Mouse (Mus musculus): Measurements from ENCODE around the gene Krtap3-3. TPM values are rescaled to one million over a fixed set of nuclear protein-coding genes. Genes with fewer than 3 reads are reported as not detected.
"Not testable (repeated sequence)": the region's sequence is repeated elsewhere in the genome, so short reads cannot be mapped to it uniquely, and the experiment has no call there.

Krtap3-3 gene
- polyA plus RNA-seq (2012; rRNA removed) = not detected in 2 replicates

DNA sequence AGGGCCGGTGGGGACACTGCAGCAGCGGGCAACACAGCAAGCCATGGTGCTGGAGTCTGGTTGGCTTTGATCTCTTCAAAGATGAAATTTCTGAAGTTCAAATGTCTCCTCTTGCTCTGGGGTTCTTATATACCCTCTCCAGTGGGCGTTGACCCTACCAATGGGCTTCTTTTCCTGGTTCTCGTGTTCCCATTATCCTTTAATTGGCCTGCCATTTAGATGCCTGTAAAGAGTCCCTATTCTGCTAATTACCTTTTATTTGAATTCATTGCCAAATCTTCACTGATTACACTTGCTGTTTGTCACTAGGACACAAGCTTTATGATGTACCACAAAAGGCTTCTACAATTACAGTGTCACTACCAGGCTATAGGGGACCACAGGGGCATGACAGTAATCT lies at the start of gene Krtap3-3:
Krtap3-3 (minus strand) TSS at position 101 of the 400 bp plus-strand sequence.
- peak; percentile 35 for DNase-seq (ENCODE audit: low read depth)
- no peak for TF ChIP-seq POLR2A (IDR thresholded peaks at IDR 0.05; ENCODE audit: borderline replicate concordance, extremely low read depth, insufficient read depth, insufficient read length, poor library complexity, severe bottlenecking)
- no peak for TF ChIP-seq CTCF (IDR thresholded peaks at IDR 0.05; ENCODE audit: borderline replicate concordance, extremely low read depth, insufficient read depth, insufficient read length)

DNA sequence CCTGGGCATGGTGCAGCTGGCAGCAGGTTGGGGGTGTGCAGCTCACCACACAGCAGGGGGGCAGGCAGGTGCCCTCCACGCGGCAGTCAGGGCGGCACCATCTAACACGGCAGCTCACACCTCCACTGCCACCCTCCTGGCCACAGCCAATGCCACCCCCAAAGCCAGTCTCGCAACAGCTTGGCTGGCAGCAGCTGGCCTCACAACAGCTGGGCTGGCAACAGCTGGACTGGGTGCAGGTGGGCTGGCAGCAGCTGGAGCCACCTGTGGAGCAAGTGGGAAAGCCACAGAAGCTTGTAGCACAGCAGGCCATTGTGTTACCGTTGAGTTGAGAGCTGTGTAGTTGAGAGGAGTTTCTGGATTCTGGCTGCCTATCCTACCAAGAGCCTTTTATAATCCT lies 47.1 kb upstream of the Krtap3-3 start, which contains the start of gene Krtap9-3:
Krtap9-3 (minus strand) TSS at position 364 of the 400 bp plus-strand sequence.
- not testable (repeated sequence) for DNase-seq (ENCODE audit: low read depth)

DNA sequence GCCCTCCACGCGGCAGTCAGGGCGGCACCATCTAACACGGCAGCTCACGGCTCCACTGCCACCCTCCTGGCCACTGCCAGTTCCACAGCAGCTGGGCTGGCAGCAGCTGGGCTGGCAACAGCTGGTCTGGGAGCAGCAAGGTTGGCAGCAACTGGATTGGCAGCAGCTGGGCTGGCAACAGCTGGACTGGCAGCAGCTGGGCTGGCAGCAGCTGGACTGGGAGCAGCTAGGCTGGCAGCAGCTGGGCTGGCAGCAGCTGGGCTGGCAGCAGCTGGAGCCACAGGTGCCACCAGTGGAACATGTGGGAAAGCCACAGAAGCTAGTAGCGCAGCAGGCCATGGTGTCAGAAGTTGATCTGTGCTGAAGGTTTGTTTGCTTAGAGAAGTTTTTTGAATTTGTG lies 40.3 kb upstream of the Krtap3-3 start, which contains the start of gene Krtap1-3:
Krtap1-3 (minus strand) TSS at position 359 of the 400 bp plus-strand sequence.
- DNase-seq (ENCODE audit: low read depth) = no peak
- TF ChIP-seq POLR2A (IDR thresholded peaks at IDR 0.05; ENCODE audit: borderline replicate concordance, extremely low read depth, insufficient read depth, insufficient read length, poor library complexity, severe bottlenecking) = no peak
- no peak for TF ChIP-seq CTCF (IDR thresholded peaks at IDR 0.05; ENCODE audit: borderline replicate concordance, extremely low read depth, insufficient read depth, insufficient read length)

DNA sequence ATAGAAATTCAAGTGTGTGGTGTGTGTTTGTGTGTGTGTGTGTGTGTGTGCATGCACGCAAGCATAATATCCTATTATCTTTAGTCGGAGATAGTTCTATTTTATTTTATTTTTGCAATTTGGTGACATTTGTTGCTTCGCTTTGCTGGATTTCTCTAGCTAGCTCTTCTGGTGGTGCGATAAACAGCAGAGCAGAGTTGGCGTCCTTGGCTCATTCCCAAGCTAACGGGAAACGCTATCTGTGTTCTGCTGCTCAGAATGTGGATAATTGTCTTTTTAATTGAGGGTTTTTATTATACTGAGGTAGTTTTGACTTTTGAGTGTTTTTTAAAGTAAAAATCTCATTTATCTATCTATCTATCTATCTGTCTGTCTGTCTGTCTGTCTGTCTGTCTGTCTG lies 34.4 kb upstream of the Krtap3-3 start:
- peak; percentile 22 for DNase-seq (ENCODE audit: low read depth)
- TF ChIP-seq POLR2A (IDR thresholded peaks at IDR 0.05; ENCODE audit: borderline replicate concordance, extremely low read depth, insufficient read depth, insufficient read length, poor library complexity, severe bottlenecking) (no peak), CTCF (IDR thresholded peaks at IDR 0.05; ENCODE audit: borderline replicate concordance, extremely low read depth, insufficient read depth, insufficient read length) (no peak)

DNA sequence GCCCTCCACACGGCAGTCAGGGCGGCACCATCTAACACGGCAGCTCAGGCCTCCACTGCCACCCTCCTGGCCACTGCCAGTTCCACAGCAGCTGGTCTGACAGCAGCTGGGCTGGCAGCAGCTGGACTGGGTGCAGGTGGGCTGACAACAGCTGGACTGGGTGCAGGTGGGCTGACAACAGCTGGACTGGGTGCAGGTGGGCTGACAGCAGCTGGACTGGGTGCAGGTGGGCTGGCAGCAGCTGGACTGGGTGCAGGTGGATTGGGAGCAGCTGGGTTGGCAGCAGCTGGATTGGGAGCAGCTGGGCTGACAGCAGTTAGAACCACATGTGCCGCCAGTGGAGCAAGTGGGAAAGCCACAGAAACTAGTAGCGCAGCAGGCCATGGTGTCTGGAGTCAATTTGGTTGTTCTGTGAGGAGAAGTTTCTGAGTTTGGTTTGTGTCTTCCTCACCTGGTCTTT lies 32.6 kb upstream of the Krtap3-3 start, which contains the start of gene Krtap1-4:
Krtap1-4 (minus strand) TSS at position 410 of the 460 bp plus-strand sequence.
- TF ChIP-seq POLR2A (IDR thresholded peaks at IDR 0.05; ENCODE audit: borderline replicate concordance, extremely low read depth, insufficient read depth, insufficient read length, poor library complexity, severe bottlenecking) (no peak), CTCF (IDR thresholded peaks at IDR 0.05; ENCODE audit: borderline replicate concordance, extremely low read depth, insufficient read depth, insufficient read length) (no peak)
- DNase-seq (ENCODE audit: low read depth) = no peak

DNA sequence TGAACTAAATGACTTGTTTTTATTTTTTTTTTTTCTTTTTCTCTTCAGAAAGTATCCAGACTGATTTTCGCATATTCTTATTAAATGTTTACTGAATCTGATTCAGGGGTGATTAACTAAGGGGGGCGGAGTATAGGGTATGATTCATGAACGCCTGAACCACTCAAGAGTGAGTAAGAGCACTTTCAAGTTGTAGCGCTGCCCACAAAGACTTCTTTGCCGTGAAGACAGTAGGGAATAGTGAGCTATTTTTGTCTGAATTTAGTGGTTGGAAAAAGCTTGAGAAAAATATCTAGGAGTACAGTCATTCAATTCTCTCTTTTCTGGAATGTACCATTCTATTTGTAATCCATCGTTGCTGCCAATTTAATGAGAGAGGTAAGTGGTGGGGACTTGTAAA lies 30.9 kb upstream of the Krtap3-3 start:
- TF ChIP-seq CTCF (IDR thresholded peaks at IDR 0.05; ENCODE audit: borderline replicate concordance, extremely low read depth, insufficient read depth, insufficient read length) = no peak
- no peak for TF ChIP-seq POLR2A (IDR thresholded peaks at IDR 0.05; ENCODE audit: borderline replicate concordance, extremely low read depth, insufficient read depth, insufficient read length, poor library complexity, severe bottlenecking)
- DNase-seq (ENCODE audit: low read depth) = no peak

DNA sequence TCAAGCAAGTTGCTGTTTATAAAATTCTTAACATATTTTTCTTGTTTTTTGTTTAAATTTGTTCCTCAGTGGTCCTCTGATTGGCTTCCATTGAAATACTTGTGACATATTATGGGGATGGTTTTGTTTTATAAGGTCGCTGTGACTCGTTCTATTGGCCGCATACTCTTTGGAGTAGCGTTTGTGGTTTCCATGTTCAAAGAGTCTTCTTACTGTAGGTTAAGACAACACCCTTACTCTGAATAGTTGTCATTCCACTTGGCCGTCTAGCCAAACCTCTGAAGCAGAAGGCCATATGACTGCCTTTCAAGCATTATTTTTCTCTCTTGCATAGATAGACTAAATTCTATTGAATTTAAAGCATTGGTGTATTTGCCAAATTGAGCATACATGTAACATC lies 30.4 kb upstream of the Krtap3-3 start:
- no peak for DNase-seq (ENCODE audit: low read depth)
- TF ChIP-seq CTCF (IDR thresholded peaks at IDR 0.05; ENCODE audit: borderline replicate concordance, extremely low read depth, insufficient read depth, insufficient read length) = no peak

DNA sequence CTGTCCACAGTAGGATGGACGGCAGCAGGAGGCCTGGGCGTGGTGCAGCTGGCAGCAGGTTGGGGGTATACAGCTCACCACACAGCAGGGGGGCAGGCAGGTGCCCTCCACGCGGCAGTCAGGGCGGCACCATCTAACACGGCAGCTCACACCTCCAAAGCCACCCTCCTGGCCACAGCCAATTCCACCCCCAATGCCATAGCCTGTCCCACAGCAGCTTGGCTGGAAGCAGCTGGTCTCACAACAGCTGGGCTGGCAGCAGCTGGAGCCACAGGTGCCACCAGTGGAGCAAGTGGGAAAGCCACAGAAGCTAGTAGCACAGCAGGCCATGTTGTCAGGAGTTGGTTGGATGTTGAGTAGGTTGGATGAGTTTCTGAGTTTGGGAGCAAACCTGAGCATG lies 30.0 kb upstream of the Krtap3-3 start, which contains the start of gene Krtap1-5:
Krtap1-5 (minus strand) TSS at position 381 of the 400 bp plus-strand sequence.
- DNase-seq (ENCODE audit: low read depth) = no peak
- TF ChIP-seq CTCF (IDR thresholded peaks at IDR 0.05; ENCODE audit: borderline replicate concordance, extremely low read depth, insufficient read depth, insufficient read length) = no peak
- no peak for TF ChIP-seq POLR2A (IDR thresholded peaks at IDR 0.05; ENCODE audit: borderline replicate concordance, extremely low read depth, insufficient read depth, insufficient read length, poor library complexity, severe bottlenecking)

DNA sequence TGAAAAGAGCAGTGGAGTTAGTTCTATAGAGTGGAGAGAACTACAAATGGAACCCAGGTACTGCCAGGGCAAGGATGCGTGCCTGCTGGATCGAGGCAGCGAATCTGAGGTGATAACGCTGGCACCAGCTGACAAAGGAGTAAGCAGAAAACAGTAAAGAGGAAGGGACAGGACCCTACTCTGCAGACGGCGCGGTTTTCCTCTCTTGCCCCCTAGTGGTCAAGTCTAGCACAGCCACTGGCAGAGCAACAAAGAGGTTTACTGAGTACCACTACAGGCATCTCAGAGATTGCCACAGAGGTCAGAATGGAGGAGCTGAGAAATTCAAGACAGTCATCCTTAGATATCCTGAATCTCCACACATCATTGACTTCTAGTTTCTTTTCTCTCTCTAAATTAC lies 23.4 kb upstream of the Krtap3-3 start:
- TF ChIP-seq CTCF (IDR thresholded peaks at IDR 0.05; ENCODE audit: borderline replicate concordance, extremely low read depth, insufficient read depth, insufficient read length) (peak; percentile 92), POLR2A (IDR thresholded peaks at IDR 0.05; ENCODE audit: borderline replicate concordance, extremely low read depth, insufficient read depth, insufficient read length, poor library complexity, severe bottlenecking) (no peak)
- peak; percentile 86 for DNase-seq (ENCODE audit: low read depth)

DNA sequence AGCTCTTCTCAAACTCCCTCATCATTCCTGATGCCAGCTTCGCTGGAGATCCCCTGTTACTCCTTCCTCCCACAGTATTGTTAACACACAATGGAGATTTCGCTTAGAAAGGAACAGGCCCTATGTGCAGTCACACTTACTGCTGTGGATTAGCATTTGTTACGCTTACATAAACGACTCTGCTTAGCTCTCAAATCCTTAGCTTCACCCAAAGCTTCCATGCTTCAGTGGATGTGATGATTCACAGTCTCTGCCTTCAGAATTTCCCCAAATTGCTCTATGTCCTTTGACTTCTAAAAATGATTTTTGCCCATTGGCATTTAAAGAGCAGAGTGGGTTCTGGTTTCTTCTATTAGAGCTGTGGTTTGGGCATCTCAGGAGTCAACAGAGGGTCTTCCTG lies 22.5 kb upstream of the Krtap3-3 start:
- DNase-seq (ENCODE audit: low read depth) = peak; percentile 8
- no peak for TF ChIP-seq POLR2A (IDR thresholded peaks at IDR 0.05; ENCODE audit: borderline replicate concordance, extremely low read depth, insufficient read depth, insufficient read length, poor library complexity, severe bottlenecking)
- no peak for TF ChIP-seq CTCF (IDR thresholded peaks at IDR 0.05; ENCODE audit: borderline replicate concordance, extremely low read depth, insufficient read depth, insufficient read length)

DNA sequence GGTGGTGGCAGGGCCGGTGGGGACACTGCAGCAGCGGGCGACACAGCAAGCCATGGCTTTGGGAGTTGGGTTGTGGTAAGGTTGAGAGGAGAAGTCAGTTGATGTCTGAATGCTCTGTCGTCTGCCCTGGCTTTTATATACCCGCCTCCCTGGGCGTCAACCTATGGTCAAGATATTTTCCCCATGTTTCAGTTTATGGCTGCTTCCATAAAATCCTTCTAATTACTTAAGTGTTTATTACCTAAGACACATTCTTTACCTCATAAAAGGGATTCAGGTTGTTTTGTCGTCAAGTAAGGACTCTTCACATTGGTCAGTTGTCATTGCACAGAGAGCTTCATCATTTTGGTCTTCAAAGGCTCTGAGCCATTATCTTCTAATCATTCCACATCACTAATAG lies 15.9 kb upstream of the Krtap3-3 start, which contains the start of gene Krtap3-1:
Krtap3-1 (minus strand) TSS at position 101 of the 400 bp plus-strand sequence.
- TF ChIP-seq POLR2A (IDR thresholded peaks at IDR 0.05; ENCODE audit: borderline replicate concordance, extremely low read depth, insufficient read depth, insufficient read length, poor library complexity, severe bottlenecking) = no peak
- TF ChIP-seq CTCF (IDR thresholded peaks at IDR 0.05; ENCODE audit: borderline replicate concordance, extremely low read depth, insufficient read depth, insufficient read length) = no peak
- DNase-seq (ENCODE audit: low read depth) = no peak

DNA sequence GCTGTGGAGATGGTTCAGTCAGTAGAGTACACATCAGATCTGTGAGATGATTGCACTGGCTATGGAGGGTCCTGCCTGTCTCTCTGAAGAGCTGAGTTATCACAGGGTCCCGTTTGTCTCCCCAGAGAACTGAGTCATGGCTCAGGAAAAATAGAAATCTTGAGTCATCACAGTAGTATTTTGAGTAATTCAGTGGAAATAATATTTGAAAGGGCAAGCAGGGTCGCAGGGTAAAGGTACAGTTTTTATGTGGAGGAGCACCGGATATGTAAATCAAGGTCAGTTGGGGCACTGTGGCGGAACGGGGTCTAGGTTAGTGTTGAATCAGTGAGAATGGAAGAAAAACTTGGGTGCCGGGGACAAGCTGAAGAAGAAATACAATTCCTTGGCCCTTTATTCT lies 11.9 kb upstream of the Krtap3-3 start:
- TF ChIP-seq POLR2A (IDR thresholded peaks at IDR 0.05; ENCODE audit: borderline replicate concordance, extremely low read depth, insufficient read depth, insufficient read length, poor library complexity, severe bottlenecking) (no peak), CTCF (IDR thresholded peaks at IDR 0.05; ENCODE audit: borderline replicate concordance, extremely low read depth, insufficient read depth, insufficient read length) (no peak)

More for the DNA sequence above, 11.9 kb upstream of the Krtap3-3 start:
- DNase-seq (ENCODE audit: low read depth) = no peak
